Mouse (Mus musculus): ENCODE data around the gene Ggnbp2.
A peak's percentile ranks its signal among the peaks of the same experiment; 100 is the strongest.

Gene Ggnbp2

GRCm38 (mm10) chr11:84822487-84822886, 48.1 kb downstream of the Ggnbp2 start:
- no peak for DNase-seq

GRCm38 (mm10) chr11:84821131-84821770, 49.4 kb downstream of the Ggnbp2 start:
- DNase-seq = no peak

GRCm38 (mm10) chr11:84818961-84819692, 51.5 kb downstream of the Ggnbp2 start, which contains the start of gene Mrm1:
Gene Mrm1 (minus strand): TSS chr11:84819515.
- peak; percentile 92 to 93 for DNase-seq

GRCm38 (mm10) chr11:84818085-84818960, 52.3 kb downstream of the Ggnbp2 start:
- peak; percentile 79 to 84 for DNase-seq

GRCm38 (mm10) chr11:84817362-84817761, 53.3 kb downstream of the Ggnbp2 start:
- no peak for DNase-seq

GRCm38 (mm10) chr11:84813724-84814510, 56.7 kb downstream of the Ggnbp2 start:
- DNase-seq = peak; percentile 61 to 73

- no peak for DNase-seq
Observed at GRCm38 (mm10) chr11:84804373-84804772, 66.2 kb downstream of the Ggnbp2 start.

GRCm38 (mm10) chr11:84797627-84798353, 72.8 kb downstream of the Ggnbp2 start:
- peak; percentile 51 to 59 for DNase-seq

- no peak for DNase-seq
Observed at GRCm38 (mm10) chr11:84797026-84797425, 73.6 kb downstream of the Ggnbp2 start.

GRCm38 (mm10) chr11:84794496-84795113, 76.0 kb downstream of the Ggnbp2 start:
- peak; percentile 34 to 35 for DNase-seq

- DNase-seq = no peak
Observed at GRCm38 (mm10) chr11:84793545-84793944, 77.1 kb downstream of the Ggnbp2 start.

- DNase-seq = no peak
Observed at GRCm38 (mm10) chr11:84790383-84790782, 80.2 kb downstream of the Ggnbp2 start.
